ENCODE assay signal across 14 mouse cellular contexts in genomic region chr3:95355911-95356544, GRCm38 (mm10). TPM values are rescaled to one million over a fixed set of nuclear protein-coding genes. Genes with fewer than 3 reads are reported as not detected.
DNase-seq lines count a peak whose midpoint lies in the region; ATAC-seq and TF ChIP-seq lines count a peak whose summit lies in the region.
"Not testable (repeated sequence)": the region's sequence is repeated elsewhere in the genome, so short reads cannot be mapped to it uniquely, and the experiment has no call there.
"Had no signal": no experiment of that assay in that cellular context is flagged by ENCODE, and none has a peak within 500 bp of the region (broad histone marks: within the 10 kb centered on the region; RNA-seq: fewer than 3 reads in every experiment).

No protein-coding gene starts in this region.

- peak overlapping the region; percentile 61 for H3K4me2 ChIP-seq in CH12.LX (ENCODE audit: insufficient read depth, low read depth, poor library complexity, severe bottlenecking)
- peak overlapping the region; percentile 49 for H3K4me2 ChIP-seq in embryonic facial prominence, embryonic 13.5 days
- peak overlapping the region; percentile 36 for H3K4me2 ChIP-seq in hindbrain, embryonic 11.5 days (replicated peaks; ENCODE audit: low read depth, low read length)
- peak overlapping the region; percentile 43 for H3K4me2 ChIP-seq in kidney, embryonic 16.5 days (replicated peaks; ENCODE audit: low read depth, low read length)
- peak overlapping the region; percentile 69 for H3K4me2 ChIP-seq in liver, embryonic 15.5 days
- H3K4me2 ChIP-seq in midbrain, embryonic 13.5 days (replicated peaks), result peak overlapping the region; percentile 54

- TF ChIP-seq POLR2A in CH12.LX (IDR thresholded peaks at IDR 0.05; ENCODE audit: low read depth, low read length), result not testable (repeated sequence)

- peaks cover 21 to 24% of the 10 kb centered on the region in 2 experiments for H3K36me3 ChIP-seq in CH12.LX (replicated peaks in 1 of 2; ENCODE audit: control insufficient read depth in 1 of 2, insufficient read depth in 1 of 2, low read length in 1 of 2)
- peaks cover 26% of the 10 kb centered on the region for H3K36me3 ChIP-seq in embryonic facial prominence, embryonic 13.5 days
- H3K36me3 ChIP-seq in hindbrain, embryonic 11.5 days (ENCODE audit: control insufficient read depth, insufficient read depth, low read length), result not testable (repeated sequence)
- peaks cover 20% of the 10 kb centered on the region for H3K36me3 ChIP-seq in kidney, embryonic 16.5 days (ENCODE audit: insufficient read depth, low read length)
- peaks cover 26% of the 10 kb centered on the region for H3K36me3 ChIP-seq in liver, embryonic 15.5 days (replicated peaks)
- H3K36me3 ChIP-seq in midbrain, embryonic 13.5 days, result peaks cover 26% of the 10 kb centered on the region

- peaks cover 11% of the 10 kb centered on the region for H3K79me2 ChIP-seq in CH12.LX (replicated peaks; ENCODE audit: control insufficient read depth, extremely low read depth, insufficient read depth, poor library complexity, severe bottlenecking)

- H3K4me3 ChIP-seq in CH12.LX (replicated peaks in 1 of 3; ENCODE audit: low read depth in 2 of 3, low read length in 2 of 3, poor library complexity in 1 of 3), result peak overlapping the region in 2 of 3 experiments; percentile 28 to 98
- peak overlapping the region; percentile 52 for H3K4me3 ChIP-seq in embryonic facial prominence, embryonic 13.5 days
- peak overlapping the region; percentile 49 for H3K4me3 ChIP-seq in hindbrain, embryonic 11.5 days (ENCODE audit: low read depth, low read length)
- peak overlapping the region; percentile 57 for H3K4me3 ChIP-seq in kidney, embryonic 16.5 days (ENCODE audit: low read length)
- peak overlapping the region; percentile 65 for H3K4me3 ChIP-seq in liver, embryonic 15.5 days (replicated peaks)
- H3K4me3 ChIP-seq in midbrain, embryonic 13.5 days (replicated peaks), result peak overlapping the region; percentile 54

- TF ChIP-seq CTCF in CH12.LX (conservative IDR thresholded peaks at IDR 0.05 in 1 of 2, IDR thresholded peaks at IDR 0.05 in 1 of 2; ENCODE audit: low read depth in 2 of 2, low read length in 2 of 2), result not testable (repeated sequence)

- H3K27me3 ChIP-seq in CH12.LX (replicated peaks); embryonic facial prominence, embryonic 13.5 days; hindbrain, embryonic 11.5 days (ENCODE audit: control insufficient read depth, insufficient read depth, low read length); kidney, embryonic 16.5 days (ENCODE audit: insufficient read depth, low read length); liver, embryonic 15.5 days; midbrain, embryonic 13.5 days: not testable (repeated sequence)

- H3K4me1 ChIP-seq in CH12.LX (ENCODE audit: control insufficient read depth in 1 of 2, insufficient read depth in 2 of 2), result peaks cover 3 to 18% of the 10 kb centered on the region in 2 experiments; a peak in 2 of 4 replicates
- H3K4me1 ChIP-seq in embryonic facial prominence, embryonic 13.5 days; hindbrain, embryonic 11.5 days (replicated peaks; ENCODE audit: control insufficient read depth, insufficient read depth, low read length); kidney, embryonic 16.5 days (ENCODE audit: insufficient read depth, low read length); midbrain, embryonic 13.5 days (replicated peaks): not testable (repeated sequence)
- H3K4me1 ChIP-seq in liver, embryonic 15.5 days (replicated peaks), result peaks cover 10% of the 10 kb centered on the region; the same call in 1 of the 2 replicates

- dilution Hi-C loops in CH12.LX (cut with MboI; ENCODE audit: extremely low pct_ligation_motif_present, extremely low pct_unique_long_range_greater_than_20kb, low sequenced_read_pairs), result not testable (repeated sequence)

- H3K9me3 ChIP-seq in CH12.LX (replicated peaks; ENCODE audit: low read length); embryonic facial prominence, embryonic 13.5 days; hindbrain, embryonic 11.5 days (ENCODE audit: control insufficient read depth, low read length); kidney, embryonic 16.5 days (ENCODE audit: low read length); liver, embryonic 15.5 days (replicated peaks); midbrain, embryonic 13.5 days: not testable (repeated sequence)

- in situ Hi-C loops in CH12.LX (cut with MboI; ENCODE audit: low pct_ligation_motif_present, low pct_unique_long_range_greater_than_20kb, low sequenced_read_pairs), result not testable (repeated sequence)

- H3K27ac ChIP-seq in CH12.LX (ENCODE audit: insufficient read depth, low read depth); embryonic facial prominence, embryonic 13.5 days; hindbrain, embryonic 11.5 days (ENCODE audit: low read depth, low read length); kidney, embryonic 16.5 days (ENCODE audit: low read length); liver, embryonic 15.5 days (replicated peaks); midbrain, embryonic 13.5 days: not testable (repeated sequence)

- not testable (repeated sequence) for ATAC-seq in embryonic facial prominence, embryonic 13.5 days (ENCODE audit: insufficient number of reproducible peaks, insufficient read depth, low FRiP score, low TSS enrichment, low read depth); hindbrain, embryonic 11.5 days (ENCODE audit: low FRiP score); kidney, embryonic 16.5 days (ENCODE audit: low FRiP score, low TSS enrichment); liver, embryonic 15.5 days (ENCODE audit: insufficient read depth); midbrain, embryonic 13.5 days
- ATAC-seq in frontal cortex, adult (ENCODE audit: low TSS enrichment), result peak; percentile 74

- peak overlapping the region; percentile 80; the same call in 1 of the 2 replicates for H3K9ac ChIP-seq in CH12.LX (ENCODE audit: insufficient read depth, low read depth)
- 0 out of 2 replicates have a peak overlapping the region, but pooled peaks have one; percentile 54 for H3K9ac ChIP-seq in embryonic facial prominence, embryonic 13.5 days
- not testable (repeated sequence) for H3K9ac ChIP-seq in hindbrain, embryonic 11.5 days (ENCODE audit: low read depth, low read length); kidney, embryonic 16.5 days (replicated peaks; ENCODE audit: low read length); liver, embryonic 15.5 days; midbrain, embryonic 13.5 days (replicated peaks)

- TF ChIP-seq EP300 in CH12.LX (IDR thresholded peaks at IDR 0.05; ENCODE audit: low read length), result not testable (repeated sequence)

- TF ChIP-seq RAD21 in CH12.LX (IDR thresholded peaks at IDR 0.05; ENCODE audit: low read depth, low read length), result not testable (repeated sequence)

- not testable (repeated sequence) for DNase-seq in CH12.LX (ENCODE audit: extremely low read depth); hindbrain, embryonic 11.5 days (ENCODE audit: low spot score)
- peak; percentile 3 for DNase-seq in spleen, adult 12 weeks (ENCODE audit: low spot score)

- WGBS in embryonic facial prominence, embryonic 13.5 days, result 27% methylated on average over 12 of the region's 19 CpGs
- WGBS in hindbrain, embryonic 11.5 days, result 24% methylated on average over 7 of the region's 19 CpGs
- WGBS in kidney, embryonic 16.5 days, result 23% methylated on average over 7 of the region's 19 CpGs
- 10% methylated on average over 12 of the region's 19 CpGs for WGBS in liver, embryonic 15.5 days (ENCODE audit: insufficient replicate concordance)
- 43% methylated on average over 9 of the region's 19 CpGs for WGBS in midbrain, embryonic 13.5 days

RNA-seq across cellular contexts. Expression of gene Setdb1, which starts 1.0 kb away (rescaled TPM):
- total RNA-seq in CH12.LX (2012; rRNA removed) (33.7 and 36.1 TPM in 2 replicates), CH12.LX (2014; rRNA removed) (43.2 and 46.5 TPM in 2 replicates)
- polyA plus RNA-seq in CH12.LX (2012; ENCODE audit: insufficient read length, low read depth), result 45.1 and 49.5 TPM in 2 replicates
- polyA plus RNA-seq in embryonic facial prominence, embryonic 13.5 days (2015; fragmentation: Nextera tagmentation; extraction: Ambion mirVana), result 49.8 and 51.5 TPM in 2 replicates
- 58.6 and 63.2 TPM in 2 replicates for polyA plus RNA-seq in hindbrain, embryonic 11.5 days (2014; fragmentation: Nextera tagmentation; extraction: Ambion mirVana)
- 45.5 and 46.7 TPM in 2 replicates for polyA plus RNA-seq in kidney, embryonic 16.5 days (2015; fragmentation: Nextera tagmentation; extraction: Ambion mirVana)
- polyA plus RNA-seq in liver, embryonic 15.5 days (2015; fragmentation: Nextera tagmentation; extraction: Ambion mirVana), result 12.0 and 12.9 TPM in 2 replicates
- polyA plus RNA-seq in midbrain, embryonic 13.5 days (2015; fragmentation: Nextera tagmentation; extraction: Ambion mirVana), result 45.7 and 49.9 TPM in 2 replicates

RNA-seq across cellular contexts. Expression of gene Cers2, which starts 41.4 kb away (rescaled TPM):
- total RNA-seq in CH12.LX (2012; rRNA removed) (70.6 and 81.1 TPM in 2 replicates), CH12.LX (2014; rRNA removed) (96.7 and 105 TPM in 2 replicates)
- polyA plus RNA-seq in CH12.LX (2012; ENCODE audit: insufficient read length, low read depth), result 84.5 and 89.8 TPM in 2 replicates
- 168 and 170 TPM in 2 replicates for polyA plus RNA-seq in embryonic facial prominence, embryonic 13.5 days (2015; fragmentation: Nextera tagmentation; extraction: Ambion mirVana)
- polyA plus RNA-seq in hindbrain, embryonic 11.5 days (2014; fragmentation: Nextera tagmentation; extraction: Ambion mirVana), result 101 and 105 TPM in 2 replicates
- polyA plus RNA-seq in kidney, embryonic 16.5 days (2015; fragmentation: Nextera tagmentation; extraction: Ambion mirVana), result 208 and 209 TPM in 2 replicates
- 110 and 114 TPM in 2 replicates for polyA plus RNA-seq in liver, embryonic 15.5 days (2015; fragmentation: Nextera tagmentation; extraction: Ambion mirVana)
- 91.3 and 93.8 TPM in 2 replicates for polyA plus RNA-seq in midbrain, embryonic 13.5 days (2015; fragmentation: Nextera tagmentation; extraction: Ambion mirVana)

RNA-seq across cellular contexts. Expression of gene 4930558C23Rik, which starts 46.6 kb away (rescaled TPM):
- total RNA-seq in CH12.LX (2012; rRNA removed), result not detected in 2 replicates
- total RNA-seq in CH12.LX (2014; rRNA removed), result not detected in 2 replicates
- not detected in 2 replicates for polyA plus RNA-seq in CH12.LX (2012; ENCODE audit: insufficient read length, low read depth)
- polyA plus RNA-seq in embryonic facial prominence, embryonic 13.5 days (2015; fragmentation: Nextera tagmentation; extraction: Ambion mirVana), result 0.39 TPM in 1 of 2 replicates, not detected in the other
- polyA plus RNA-seq in hindbrain, embryonic 11.5 days (2014; fragmentation: Nextera tagmentation; extraction: Ambion mirVana), result not detected in 2 replicates
- polyA plus RNA-seq in kidney, embryonic 16.5 days (2015; fragmentation: Nextera tagmentation; extraction: Ambion mirVana), result 0.52 TPM in 1 of 2 replicates, not detected in the other
- polyA plus RNA-seq in liver, embryonic 15.5 days (2015; fragmentation: Nextera tagmentation; extraction: Ambion mirVana), result not detected in 2 replicates
- polyA plus RNA-seq in midbrain, embryonic 13.5 days (2015; fragmentation: Nextera tagmentation; extraction: Ambion mirVana), result not detected in 2 replicates
- total RNA-seq: adrenal gland, postnatal 10 days; heart, postnatal 36 days; left cerebral cortex, postnatal 10 days had no signal
- polyA plus RNA-seq: large intestine, adult 2 months; Patski had no signal

RNA-seq across cellular contexts. Expression of gene Anxa9, which starts 49.1 kb away (rescaled TPM):
- total RNA-seq in CH12.LX (2012; rRNA removed) (1.9 and 2.5 TPM in 2 replicates), CH12.LX (2014; rRNA removed) (1.4 and 1.5 TPM in 2 replicates)
- polyA plus RNA-seq in CH12.LX (2012; ENCODE audit: insufficient read length, low read depth), result 3.6 and 4.1 TPM in 2 replicates
- polyA plus RNA-seq in embryonic facial prominence, embryonic 13.5 days (2015; fragmentation: Nextera tagmentation; extraction: Ambion mirVana), result 1.7 and 2.4 TPM in 2 replicates
- 1.6 and 2.1 TPM in 2 replicates for polyA plus RNA-seq in hindbrain, embryonic 11.5 days (2014; fragmentation: Nextera tagmentation; extraction: Ambion mirVana)
- polyA plus RNA-seq in kidney, embryonic 16.5 days (2015; fragmentation: Nextera tagmentation; extraction: Ambion mirVana), result 8.6 and 9.4 TPM in 2 replicates
- 2.1 and 2.8 TPM in 2 replicates for polyA plus RNA-seq in liver, embryonic 15.5 days (2015; fragmentation: Nextera tagmentation; extraction: Ambion mirVana)
- 0.58 and 0.63 TPM in 2 replicates for polyA plus RNA-seq in midbrain, embryonic 13.5 days (2015; fragmentation: Nextera tagmentation; extraction: Ambion mirVana)
- total RNA-seq: gastrocnemius, adult 8-10 months had no signal
